Mouse (Mus musculus) cortical plate, adult 2 months (tissue): Measurements from ENCODE around the gene Slain2.

Experiments used
- CTCF ChIP-seq: fragments of 200-500 bp; IDR thresholded peaks from 2 replicates; pipeline ENCODE4 v1.5.1; 2011; ENCODE audit warnings: mild to moderate bottlenecking, control low read depth, low read length; ENCODE audit not compliant: insufficient read depth; ENCODE audit errors: extremely low read depth
- POLR2A ChIP-seq: fragments of 200-500 bp; IDR thresholded peaks from 2 replicates; pipeline ENCODE4 v1.6.1; 2011; ENCODE audit warnings: mild to moderate bottlenecking, low read length, control low read depth; ENCODE audit not compliant: insufficient read depth; ENCODE audit errors: extremely low read depth

GRCm38 (mm10) chr5:72987786-72988185, 73.7 kb downstream of the Slain2 start:
- TF ChIP-seq POLR2A (no peak), CTCF (no peak)
